Mouse (Mus musculus): ENCODE results near the gene Robo1. TPM values are rescaled to one million over a fixed set of nuclear protein-coding genes. Genes with fewer than 3 reads are reported as not detected.

Gene Robo1
- 3.3 TPM for polyA plus RNA-seq (2015; fragmentation: Illumina TruSeq; extraction: RNeasy Lipid Tissue Mini Kit (QIAGEN cat#74804); ENCODE audit: insufficient read depth, low replicate concordance)

GRCm38 (mm10) chr16:72307537-72308330, at the start of gene Robo1:
Robo1 (plus strand) TSS chr16:72308306.

